Mouse (Mus musculus): ENCODE results near the gene Hap1.
A peak's percentile ranks its signal among the peaks of the same experiment; 100 is the strongest.
"Not testable (repeated sequence)": the region's sequence is repeated elsewhere in the genome, so short reads cannot be mapped to it uniquely, and the experiment has no call there.

The Hap1 gene

DNA sequence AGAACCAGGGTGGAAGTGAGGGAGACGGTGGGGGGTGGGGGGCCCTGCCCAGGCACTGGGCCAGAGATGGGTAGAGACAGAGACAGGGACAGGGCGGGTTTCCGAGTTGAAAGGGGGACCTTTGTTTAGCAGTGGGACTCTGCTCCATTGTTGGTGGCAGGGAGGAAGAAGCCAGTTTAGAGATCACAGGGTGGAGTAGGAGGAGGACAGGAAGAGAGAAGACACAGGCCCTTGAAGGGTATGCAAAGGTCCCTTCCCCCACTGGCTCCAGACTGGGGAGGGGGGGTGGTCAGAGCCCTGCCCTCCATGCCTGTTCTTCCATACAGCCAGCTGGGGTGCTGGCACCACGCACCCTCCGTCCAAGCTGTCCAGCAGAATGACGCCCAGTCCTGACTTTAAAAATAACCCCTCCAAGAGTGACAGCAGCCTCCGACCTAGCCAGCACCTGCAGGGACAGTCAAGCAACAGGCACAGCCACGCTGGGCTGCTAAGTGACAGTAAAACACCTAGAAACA is 34.1 kb upstream of the Hap1 start:
- DNase-seq (ENCODE audit: low spot score in 2 of 2), result no peak

- no peak for DNase-seq (ENCODE audit: low spot score in 2 of 2)
Observed at GRCm38 (mm10) chr11:100388588-100388987, 32.7 kb upstream of the Hap1 start.

DNA sequence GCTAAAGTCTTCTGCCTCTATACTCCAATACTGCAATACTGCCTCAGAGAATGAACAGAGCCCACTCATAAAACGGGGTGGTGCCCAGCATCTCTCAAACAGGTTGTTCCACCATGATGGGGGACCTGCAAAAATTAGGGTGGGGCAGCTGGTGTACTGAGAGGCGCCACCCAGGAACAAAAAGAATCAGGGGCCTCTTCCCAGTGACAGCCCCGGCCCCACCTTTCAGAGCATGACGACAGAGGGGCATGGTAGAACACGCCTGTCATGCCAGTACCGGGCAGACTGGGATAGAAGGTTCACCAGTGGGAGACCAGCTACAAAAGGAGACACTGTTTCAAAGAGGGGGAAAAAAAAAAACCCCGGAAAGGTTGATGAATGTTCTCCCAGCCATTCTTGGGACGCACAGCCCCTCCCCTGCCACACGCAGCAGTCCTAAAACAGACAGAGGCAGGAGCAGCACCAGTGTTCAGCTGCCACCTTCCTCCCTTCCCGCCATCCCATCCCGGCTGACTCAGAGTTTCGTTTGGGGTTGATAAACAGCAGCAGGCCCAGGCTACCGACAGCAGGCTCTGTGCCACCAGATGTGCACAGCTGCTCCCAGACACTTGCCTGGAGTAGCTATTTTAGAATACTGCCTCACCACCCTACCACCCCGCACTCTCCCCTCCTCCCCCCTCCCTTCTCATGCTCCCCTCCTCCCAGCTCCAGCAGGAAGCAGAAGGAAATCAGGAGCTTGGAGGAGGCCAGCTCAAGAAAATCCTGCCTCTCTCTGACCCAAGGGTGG is 31.9 kb upstream of the Hap1 start:
- no peak for DNase-seq (ENCODE audit: low spot score in 2 of 2)

DNA sequence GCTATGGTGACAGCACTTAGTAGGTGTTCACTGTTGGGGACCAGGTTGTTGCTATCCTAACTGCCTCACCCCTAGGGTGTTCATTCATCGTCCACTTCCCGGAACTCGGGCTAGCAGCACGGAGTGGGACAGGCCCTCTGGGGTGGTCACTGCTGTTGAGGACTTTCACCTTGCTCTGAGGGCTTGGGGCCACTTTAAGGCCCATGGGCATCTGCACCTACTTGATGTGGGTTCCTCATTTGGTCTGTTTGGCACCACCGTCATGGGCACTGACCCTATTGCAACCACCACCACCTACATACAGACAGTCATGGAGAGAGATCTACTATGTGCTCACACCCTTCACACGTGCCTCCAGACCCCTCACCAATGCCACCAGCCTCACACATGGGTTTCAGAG is 31.2 kb upstream of the Hap1 start:
- no peak for DNase-seq (ENCODE audit: low spot score in 2 of 2)

GRCm38 (mm10) chr11:100386586-100386985 is 30.7 kb upstream of the Hap1 start:
- DNase-seq (ENCODE audit: low spot score in 2 of 2), result no peak

GRCm38 (mm10) chr11:100385016-100385415 is 29.1 kb upstream of the Hap1 start:
- DNase-seq (ENCODE audit: low spot score in 2 of 2), result no peak

DNA sequence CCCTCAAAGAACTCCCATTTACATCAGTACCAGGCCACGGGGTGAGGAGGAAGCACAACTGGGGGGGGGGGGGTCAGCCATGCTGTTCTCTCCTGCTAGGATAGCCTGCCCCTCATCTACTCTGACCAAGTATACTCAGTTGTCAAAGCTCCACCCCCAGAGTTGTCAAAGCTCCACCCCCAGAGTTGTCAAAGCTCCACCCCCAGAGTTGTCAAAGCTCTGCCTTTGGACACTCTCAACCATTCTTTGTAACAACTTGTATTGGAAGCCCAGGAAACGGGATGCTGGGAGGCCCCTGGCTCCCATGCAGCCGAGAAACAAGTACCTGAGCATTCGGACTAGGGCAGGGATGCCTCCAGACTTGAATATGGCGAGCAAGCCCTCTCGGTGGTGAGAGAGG is 26.8 kb upstream of the Hap1 start:
- no peak for DNase-seq (ENCODE audit: low spot score in 2 of 2)

DNA sequence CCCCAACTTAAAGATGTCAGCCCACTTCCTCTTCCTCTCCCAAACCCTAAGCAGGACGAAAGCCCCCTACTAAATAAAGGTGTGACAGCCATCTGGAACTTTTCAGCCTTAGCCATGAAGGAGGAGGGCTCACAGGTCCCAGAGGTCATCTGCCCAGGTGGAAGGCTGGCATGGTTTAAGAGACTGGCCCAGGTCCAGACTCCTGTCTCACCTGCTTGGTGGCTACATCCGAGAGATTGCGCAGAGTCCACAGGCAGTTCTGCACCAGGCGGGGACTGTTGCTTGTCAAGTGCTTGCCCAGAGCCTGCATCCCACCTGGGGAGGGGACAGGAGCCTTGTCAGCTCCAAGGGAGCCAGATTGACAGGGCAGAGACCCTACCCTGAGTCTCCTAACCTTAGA is 23.4 kb upstream of the Hap1 start:
- DNase-seq (ENCODE audit: low spot score in 2 of 2), result no peak

DNA sequence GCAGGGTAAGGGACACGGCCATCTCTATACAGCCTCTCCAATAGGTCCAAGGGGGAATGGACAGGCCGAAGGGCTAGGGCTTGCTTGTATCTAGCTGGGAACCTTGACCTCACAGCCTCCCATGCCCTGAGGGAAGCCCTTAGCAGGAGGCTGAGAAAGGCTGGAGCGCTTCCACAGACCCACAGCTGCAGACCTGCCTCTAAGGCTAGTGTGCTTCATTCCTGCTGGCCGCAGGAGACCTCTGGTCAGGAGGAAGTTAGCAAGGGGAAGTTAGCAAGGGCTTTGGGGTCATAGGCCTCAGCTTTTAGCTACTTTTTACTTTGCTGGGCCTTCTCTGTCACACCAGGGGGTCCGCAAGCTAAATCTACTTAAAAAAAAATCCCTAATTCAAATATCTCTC is 22.5 kb upstream of the Hap1 start:
- no peak for DNase-seq (ENCODE audit: low spot score in 2 of 2)

GRCm38 (mm10) chr11:100377989-100378388 is 22.1 kb upstream of the Hap1 start:
- DNase-seq (ENCODE audit: low spot score in 2 of 2), result no peak

DNA sequence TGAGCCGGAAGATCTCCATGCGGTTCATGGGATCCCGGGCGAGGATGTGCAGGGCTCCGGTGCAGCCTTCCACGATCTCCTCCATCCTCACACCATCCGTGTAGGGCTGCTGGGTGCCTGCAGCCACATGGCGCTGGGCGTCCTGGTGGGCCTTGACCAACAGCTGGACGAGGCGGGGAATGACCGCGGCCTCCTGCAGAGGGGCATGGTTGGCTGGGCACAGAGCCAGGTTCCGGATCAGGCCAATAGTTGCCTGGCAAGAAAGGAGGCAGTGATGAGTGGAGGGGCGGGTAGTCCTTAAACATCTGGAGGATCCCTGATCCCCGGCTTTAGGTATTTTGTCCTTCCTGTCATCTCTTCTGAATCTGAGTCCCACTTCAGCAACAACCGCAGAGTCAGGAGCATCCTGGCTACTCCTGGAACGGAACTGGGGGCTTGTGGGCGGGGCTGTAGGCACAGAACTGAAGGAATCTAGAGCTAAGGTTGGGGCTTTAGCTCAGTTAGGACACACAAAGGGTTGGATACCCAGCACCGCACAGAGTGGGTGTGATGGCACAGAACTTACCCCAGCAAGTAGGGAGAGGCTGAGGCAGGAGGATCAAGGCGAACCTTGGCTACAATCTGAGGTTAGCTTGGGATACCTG is 20.9 kb upstream of the Hap1 start:
- DNase-seq (ENCODE audit: low spot score in 2 of 2), result no peak

GRCm38 (mm10) chr11:100376005-100376404 is 20.1 kb upstream of the Hap1 start:
- DNase-seq (ENCODE audit: low spot score in 2 of 2), result no peak

DNA sequence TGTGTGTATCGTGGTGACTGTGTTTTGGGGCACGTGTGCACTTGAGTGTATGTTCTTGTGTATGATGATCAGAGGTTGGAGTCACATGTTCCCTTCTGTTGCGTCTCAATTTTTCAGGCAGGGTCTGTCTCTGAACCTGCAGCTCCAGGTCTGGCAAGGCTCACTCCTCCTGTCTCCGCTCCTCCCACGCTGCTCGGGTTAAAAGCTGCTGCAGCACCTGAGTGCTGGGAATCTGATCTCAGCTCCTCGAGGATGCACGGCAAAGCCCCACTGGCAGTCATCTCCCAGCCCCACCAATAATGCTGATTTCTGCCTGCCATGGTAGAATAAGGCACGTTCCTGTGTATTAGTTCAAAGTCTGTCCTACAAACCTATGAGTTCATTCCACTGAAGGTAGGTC is 19.2 kb upstream of the Hap1 start:
- no peak for DNase-seq (ENCODE audit: low spot score in 2 of 2)

- DNase-seq (ENCODE audit: low spot score in 2 of 2), result no peak
Observed at GRCm38 (mm10) chr11:100371981-100372558, 16.1 kb upstream of the Hap1 start.

GRCm38 (mm10) chr11:100369822-100370221 is 13.9 kb upstream of the Hap1 start:
- no peak for DNase-seq (ENCODE audit: low spot score in 2 of 2)

GRCm38 (mm10) chr11:100369145-100369544 is 13.2 kb upstream of the Hap1 start:
- DNase-seq (ENCODE audit: low spot score in 2 of 2), result no peak

DNA sequence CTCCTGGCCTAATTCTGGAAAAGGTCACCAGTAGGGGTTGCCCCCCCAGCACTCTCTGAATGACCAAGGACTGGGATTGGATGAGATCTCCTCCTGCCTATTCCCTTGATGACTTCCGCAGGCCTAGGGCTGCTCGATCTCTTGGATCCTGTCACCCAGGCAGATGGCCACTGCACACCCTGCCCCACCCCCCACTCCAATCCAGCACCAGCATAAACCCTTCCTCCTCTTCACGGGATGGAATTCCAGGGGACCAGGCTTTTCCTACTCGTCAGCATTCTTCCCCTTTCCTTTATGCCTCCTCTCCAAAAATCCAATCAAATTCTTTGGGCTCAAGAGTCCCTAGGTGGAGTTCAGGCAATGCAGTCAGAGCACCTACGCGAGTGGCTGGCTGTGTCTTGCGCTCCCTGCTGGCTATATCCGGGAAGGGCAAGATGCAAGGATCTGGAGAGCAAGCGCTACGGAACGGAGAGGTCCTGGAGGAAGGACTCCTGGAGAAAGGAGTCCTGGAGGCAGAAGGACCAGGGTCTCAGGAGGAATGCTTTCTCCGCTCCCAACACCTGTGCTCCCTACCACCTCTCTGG is 7.1 kb upstream of the Hap1 start:
- peak in 1 of 2 experiments; percentile 44 for DNase-seq (ENCODE audit: low spot score in 2 of 2)

GRCm38 (mm10) chr11:100362209-100362978 is 6.5 kb upstream of the Hap1 start:
- DNase-seq (ENCODE audit: low spot score in 2 of 2), result peak; percentile 42 to 68

- DNase-seq (ENCODE audit: low spot score in 2 of 2), result not testable (repeated sequence)
Observed at GRCm38 (mm10) chr11:100361059-100361458, 5.1 kb upstream of the Hap1 start.

DNA sequence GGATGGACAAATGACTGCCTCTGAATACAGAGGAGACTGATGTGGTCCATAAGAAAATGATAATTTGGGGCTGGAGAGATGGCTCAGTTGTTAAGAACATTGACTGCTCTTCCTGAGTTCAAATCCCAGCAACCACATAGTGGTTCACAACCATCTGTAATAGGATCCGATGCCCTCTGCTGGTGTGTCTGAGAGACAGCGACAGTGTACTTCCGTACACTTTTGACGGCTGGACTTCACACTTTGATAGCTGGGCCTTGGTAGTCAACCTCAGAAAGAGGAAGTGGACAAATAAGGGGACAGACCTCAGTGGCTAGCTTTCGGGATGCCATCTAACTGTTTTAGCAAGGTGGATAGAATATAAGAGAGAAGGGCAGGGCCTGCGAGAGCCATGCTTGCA is 4.2 kb upstream of the Hap1 start:
- no peak for DNase-seq (ENCODE audit: low spot score in 2 of 2)

DNA sequence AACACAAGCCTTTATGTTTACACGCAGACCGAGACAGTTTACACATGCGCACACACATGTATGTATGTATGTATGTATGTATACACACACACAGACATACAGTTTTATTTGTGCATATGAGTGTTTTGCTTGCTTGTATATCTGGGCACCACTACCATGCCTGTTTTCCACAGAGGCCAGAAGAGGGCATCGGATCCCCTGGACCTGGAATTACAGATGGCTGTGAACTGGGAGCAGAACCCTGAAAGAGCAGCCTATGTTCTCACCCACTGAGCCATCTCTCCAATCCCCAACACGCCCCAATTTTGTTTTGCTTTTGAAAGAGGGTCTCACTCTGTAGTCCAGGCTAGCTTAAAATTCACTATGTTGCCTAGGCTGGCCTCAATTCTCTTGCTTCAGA is 1.5 kb upstream of the Hap1 start:
- no peak for DNase-seq (ENCODE audit: low spot score in 2 of 2)

DNA sequence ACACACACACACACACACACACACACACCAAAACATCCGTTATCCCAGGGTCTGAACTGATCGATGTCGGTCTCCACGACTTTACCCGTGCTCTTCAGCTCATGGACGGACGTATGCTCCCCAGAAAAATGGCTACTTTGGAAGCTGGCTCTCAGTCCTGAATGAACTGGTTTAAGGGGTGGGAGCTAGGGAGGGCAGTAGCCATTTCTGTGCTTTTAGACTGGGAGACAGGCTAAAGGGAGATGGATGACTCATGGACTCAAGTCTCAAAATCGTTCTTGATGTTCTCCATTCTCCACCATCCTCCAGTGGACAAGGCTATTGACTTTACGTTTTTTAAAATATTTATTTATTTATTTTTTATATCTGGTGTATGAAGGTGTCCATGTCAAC is 887 bp upstream of the Hap1 start:
- DNase-seq (ENCODE audit: low spot score in 2 of 2), result no peak

All from spleen, postnatal 14 days (tissue).